In genomic region chr4:32352442-32352841, GRCm38 (mm10) we compare ENCODE assay signal across 9 mouse cellular contexts.
A peak's percentile ranks its signal among the peaks of the same experiment; 100 is the strongest.
DNase-seq lines count a peak whose midpoint lies in the region; ATAC-seq lines count a peak whose summit lies in the region.
"Had no signal": no experiment of that assay in that cellular context is flagged by ENCODE, and none has a peak within 500 bp of the region (broad histone marks: within the 10 kb centered on the region; RNA-seq: fewer than 3 reads in every experiment).

No protein-coding gene starts in this region.

- H3K36me3 ChIP-seq in forebrain, embryonic 10.5 days (replicated peaks) = no peaks in the 10 kb centered on the region
- H3K36me3 ChIP-seq in forebrain, embryonic 13.5 days (ENCODE audit: poor library complexity, severe bottlenecking) = 0 out of 2 replicates have a peak, but pooled peaks cover 4% of the 10 kb centered on the region
- H3K36me3 ChIP-seq in liver, embryonic 12.5 days = no peaks in the 10 kb centered on the region
- no peaks in the 10 kb centered on the region for H3K36me3 ChIP-seq in intestine, embryonic 16.5 days (ENCODE audit: control insufficient read depth, insufficient read depth, low read length)
- H3K36me3 ChIP-seq in neural tube, embryonic 14.5 days (ENCODE audit: control insufficient read depth, insufficient read depth, low read length) = no peaks in the 10 kb centered on the region

- no peak for ATAC-seq in forebrain, embryonic 13.5 days
- ATAC-seq in liver, embryonic 12.5 days = no peak
- no peak for ATAC-seq in intestine, embryonic 16.5 days
- ATAC-seq in neural tube, embryonic 14.5 days (ENCODE audit: low read depth) = no peak
- no peak for ATAC-seq in cerebellum, adult (ENCODE audit: insufficient number of reproducible peaks, low FRiP score, low TSS enrichment)

- DNase-seq in forebrain, embryonic 10.5 days (ENCODE audit: extremely low spot score, low spot score) = no peak
- no peak for DNase-seq in liver
- no peak for DNase-seq in layer of hippocampus, postnatal 10 days (ENCODE audit: low spot score in 2 of 2)
- DNase-seq: left cerebral cortex, postnatal 4 days had no signal

- whole genome bisulfite sequencing in forebrain, embryonic 10.5 days = 82% methylated on average over 8 of the region's 8 CpGs
- 70% methylated on average over 8 of the region's 8 CpGs for WGBS in forebrain, embryonic 13.5 days
- WGBS in liver, embryonic 12.5 days (ENCODE audit: insufficient replicate concordance) = 35% methylated on average over 8 of the region's 8 CpGs
- WGBS in intestine, embryonic 16.5 days = 35% methylated on average over 8 of the region's 8 CpGs
- 52% methylated on average over 8 of the region's 8 CpGs for WGBS in neural tube, embryonic 14.5 days

- no peak overlapping the region for H3K4me3 ChIP-seq in forebrain, embryonic 10.5 days
- H3K4me3 ChIP-seq in forebrain, embryonic 13.5 days = no peak overlapping the region
- H3K4me3 ChIP-seq in liver, embryonic 12.5 days = no peak overlapping the region
- no peak overlapping the region for H3K4me3 ChIP-seq in intestine, embryonic 16.5 days (ENCODE audit: low read length)
- H3K4me3 ChIP-seq in neural tube, embryonic 14.5 days (ENCODE audit: low read depth, low read length) = no peak overlapping the region

- no peaks in the 10 kb centered on the region for H3K27me3 ChIP-seq in forebrain, embryonic 10.5 days (ENCODE audit: poor library complexity, severe bottlenecking)
- H3K27me3 ChIP-seq in forebrain, embryonic 13.5 days = no peaks in the 10 kb centered on the region
- no peaks in the 10 kb centered on the region for H3K27me3 ChIP-seq in liver, embryonic 12.5 days (replicated peaks)
- no peaks in the 10 kb centered on the region for H3K27me3 ChIP-seq in intestine, embryonic 16.5 days (replicated peaks; ENCODE audit: control insufficient read depth, insufficient read depth, low read length)
- H3K27me3 ChIP-seq in neural tube, embryonic 14.5 days (ENCODE audit: control insufficient read depth, insufficient read depth, low read length) = no peaks in the 10 kb centered on the region

- H3K4me1 ChIP-seq in forebrain, embryonic 10.5 days = peaks cover 30% of the 10 kb centered on the region
- H3K4me1 ChIP-seq in forebrain, embryonic 13.5 days = peaks cover 49% of the 10 kb centered on the region
- peaks cover 24% of the 10 kb centered on the region for H3K4me1 ChIP-seq in liver, embryonic 12.5 days
- H3K4me1 ChIP-seq in intestine, embryonic 16.5 days (ENCODE audit: control insufficient read depth, insufficient read depth, low read length) = peaks cover 9% of the 10 kb centered on the region
- H3K4me1 ChIP-seq in neural tube, embryonic 14.5 days (ENCODE audit: control insufficient read depth, insufficient read depth, low read length) = peaks cover 27% of the 10 kb centered on the region

- H3K27ac ChIP-seq in forebrain, embryonic 10.5 days = peak overlapping the region; percentile 45
- H3K27ac ChIP-seq in forebrain, embryonic 13.5 days = no peak overlapping the region
- no peak overlapping the region for H3K27ac ChIP-seq in liver, embryonic 12.5 days
- H3K27ac ChIP-seq in intestine, embryonic 16.5 days (ENCODE audit: low read length) = 0 out of 2 replicates have a peak overlapping the region, but pooled peaks have one; percentile 39
- H3K27ac ChIP-seq in neural tube, embryonic 14.5 days (ENCODE audit: low read depth, low read length) = peak overlapping the region; percentile 52; the same call in 1 of the 2 replicates

- no peak overlapping the region for H3K9ac ChIP-seq in forebrain, embryonic 13.5 days
- H3K9ac ChIP-seq in liver, embryonic 12.5 days = no peak overlapping the region
- no peak overlapping the region for H3K9ac ChIP-seq in intestine, embryonic 16.5 days (ENCODE audit: low read depth, low read length)
- no peak overlapping the region for H3K9ac ChIP-seq in neural tube, embryonic 14.5 days (replicated peaks; ENCODE audit: low read depth, low read length)

- H3K9me3 ChIP-seq in forebrain, embryonic 10.5 days = no peaks in the 10 kb centered on the region
- H3K9me3 ChIP-seq in forebrain, embryonic 13.5 days (replicated peaks) = no peaks in the 10 kb centered on the region
- H3K9me3 ChIP-seq in liver, embryonic 12.5 days (replicated peaks) = no peaks in the 10 kb centered on the region
- no peaks in the 10 kb centered on the region for H3K9me3 ChIP-seq in intestine, embryonic 16.5 days (ENCODE audit: control insufficient read depth, low read length)
- H3K9me3 ChIP-seq in neural tube, embryonic 14.5 days (ENCODE audit: control insufficient read depth, low read length) = no peaks in the 10 kb centered on the region

- H3K4me2 ChIP-seq in forebrain, embryonic 13.5 days = no peak overlapping the region
- H3K4me2 ChIP-seq in liver, embryonic 12.5 days = peak overlapping the region; percentile 19; the same call in 1 of the 2 replicates
- H3K4me2 ChIP-seq in intestine, embryonic 16.5 days (ENCODE audit: low read depth, low read length) = no peak overlapping the region
- no peak overlapping the region for H3K4me2 ChIP-seq in neural tube, embryonic 14.5 days (ENCODE audit: low read depth, low read length)

Comparison
In these comparisons a context has a peak if more than half of its experiments do, and no peak if none do; other contexts are left out.
1. H3K27ac ChIP-seq: peak in forebrain, embryonic 10.5 days (single experiment), intestine, embryonic 16.5 days (single experiment) and neural tube, embryonic 14.5 days (single experiment); none in forebrain, embryonic 13.5 days (single experiment) and liver, embryonic 12.5 days (single experiment).